Mouse (Mus musculus) liver, postnatal 0 days (tissue): ENCODE measurements around the gene Heatr5a.

Experiments used
- CTCF ChIP-seq: sonication (generic); IDR thresholded peaks from 2 replicates; pipeline ENCODE4 v1.5.1; 2016; ENCODE audit warnings: antibody characterized with exemption, low read depth
- EP300 ChIP-seq: IDR thresholded peaks from 2 replicates; pipeline ENCODE4 v1.6.1; 2016; ENCODE audit warnings: antibody characterized with exemption, low read depth, mild to moderate bottlenecking

- TF ChIP-seq CTCF (peak; percentile 83), EP300 (no peak)
These were observed 30.4 kb upstream of the Heatr5a start for GRCm38 (mm10) chr12:52001544-52001943.
